Mouse (Mus musculus): Measurements from ENCODE around the gene Six5.

DNA sequence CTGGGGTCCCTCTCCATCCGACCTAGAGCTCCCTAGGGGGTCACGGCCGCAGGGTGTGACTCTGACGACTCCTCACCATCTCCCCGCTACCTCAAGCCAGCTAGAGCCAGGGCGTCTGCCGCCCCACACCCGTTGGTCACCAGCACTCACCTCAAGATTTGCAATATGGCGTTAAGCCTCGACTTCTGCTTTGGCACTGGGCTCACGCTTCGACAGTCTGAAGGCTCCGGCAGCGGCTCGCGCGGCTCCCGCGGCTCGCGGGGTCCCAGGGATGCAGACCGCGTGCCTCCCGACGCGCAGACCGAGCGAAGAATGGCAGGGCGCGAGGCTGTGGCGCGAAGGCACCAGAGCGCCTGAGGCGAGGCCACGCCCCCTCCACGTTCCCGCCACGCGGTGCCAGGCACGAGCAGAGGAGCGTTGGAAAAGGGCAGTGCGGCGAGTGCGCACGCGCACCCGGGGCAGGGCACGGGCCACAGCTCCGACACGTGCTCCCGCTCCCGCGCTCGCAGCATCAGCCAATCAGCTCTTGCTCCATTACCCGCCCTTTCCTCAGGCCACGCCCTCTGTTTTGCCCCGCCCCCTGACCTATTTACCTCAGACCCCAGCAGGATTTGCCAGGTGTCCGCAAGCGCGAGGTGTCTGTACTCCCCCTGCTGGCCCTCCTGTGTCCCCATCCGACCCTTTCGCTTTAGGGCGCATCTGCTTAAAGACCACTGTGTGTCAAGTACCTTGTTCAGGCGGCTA, 23.8 kb downstream of the Six5 start, which contains the start of gene Gm4969:
- TF ChIP-seq CTCF (IDR thresholded peaks at IDR 0.05) = peak; percentile 34; the same call in 1 of the 2 replicates
- no peak for TF ChIP-seq EP300 (IDR thresholded peaks at IDR 0.05)

Data from lung, postnatal 0 days (tissue).